Mouse (Mus musculus) kidney, adult 8-10 months (tissue): Measurements from ENCODE around the gene Col6a5.
"Not testable (repeated sequence)": the region's sequence is repeated elsewhere in the genome, so short reads cannot be mapped to it uniquely, and the experiment has no call there.

Experiments used
- DNase-seq, 2 experiments: peaks; one replicate each; pipeline ENCODE4 v3.0.0; 2022

Col6a5 gene

GRCm38 (mm10) chr9:105907411-105907810 lies 53.0 kb downstream of the Col6a5 start:
- DNase-seq, result no peak

GRCm38 (mm10) chr9:105887521-105887920 lies 72.9 kb downstream of the Col6a5 start:
- DNase-seq, result no peak

- no peak for DNase-seq
Observed at GRCm38 (mm10) chr9:105884656-105885430, 75.6 kb downstream of the Col6a5 start.

GRCm38 (mm10) chr9:105880743-105881142 lies 79.7 kb downstream of the Col6a5 start:
- peak; percentile 73 to 90 for DNase-seq

GRCm38 (mm10) chr9:105878365-105879108 lies 81.9 kb downstream of the Col6a5 start:
- no peak for DNase-seq

GRCm38 (mm10) chr9:105876124-105876523 lies 84.3 kb downstream of the Col6a5 start:
- DNase-seq, result no peak

- no peak for DNase-seq
Observed at GRCm38 (mm10) chr9:105871643-105872042, 88.8 kb downstream of the Col6a5 start.

GRCm38 (mm10) chr9:105857773-105858172 lies 102.7 kb downstream of the Col6a5 start:
- peak; percentile 30 to 68 for DNase-seq

GRCm38 (mm10) chr9:105852778-105853065 lies 107.7 kb downstream of the Col6a5 start:
- no peak for DNase-seq

GRCm38 (mm10) chr9:105852015-105852777 lies 108.2 kb downstream of the Col6a5 start:
- no peak for DNase-seq

- DNase-seq, result no peak
Observed at GRCm38 (mm10) chr9:105851011-105851410, 109.4 kb downstream of the Col6a5 start.

GRCm38 (mm10) chr9:105848396-105848795 lies 112.0 kb downstream of the Col6a5 start:
- DNase-seq, result no peak

- no peak for DNase-seq
Observed at GRCm38 (mm10) chr9:105847261-105847660, 113.2 kb downstream of the Col6a5 start.

GRCm38 (mm10) chr9:105841386-105841785 lies 119.1 kb downstream of the Col6a5 start:
- DNase-seq, result not testable (repeated sequence)

- DNase-seq, result no peak
Observed at GRCm38 (mm10) chr9:105839147-105839515, 121.3 kb downstream of the Col6a5 start.

GRCm38 (mm10) chr9:105838396-105839146 lies 121.9 kb downstream of the Col6a5 start:
- DNase-seq, result no peak

GRCm38 (mm10) chr9:105835587-105835986 lies 124.9 kb downstream of the Col6a5 start:
- no peak for DNase-seq

GRCm38 (mm10) chr9:105834799-105835198 lies 125.6 kb downstream of the Col6a5 start:
- no peak for DNase-seq

GRCm38 (mm10) chr9:105831291-105831690 lies 129.2 kb downstream of the Col6a5 start:
- no peak for DNase-seq

- DNase-seq, result peak in 1 of 2 experiments; percentile 9
Observed at GRCm38 (mm10) chr9:105827791-105828385, 132.6 kb downstream of the Col6a5 start, which contains the start of gene Col6a6. Col6a6 (minus strand) TSS chr9:105828160.

GRCm38 (mm10) chr9:105827076-105827647 lies 133.3 kb downstream of the Col6a5 start:
- DNase-seq, result no peak

- DNase-seq, result peak; percentile 9 to 22
Observed at GRCm38 (mm10) chr9:105820711-105821110, 139.7 kb downstream of the Col6a5 start.
